Mouse (Mus musculus) layer of hippocampus, adult 9-10 months (tissue): Measurements from ENCODE around the gene Slc22a16.

Experiments
- DNase-seq: peaks from one replicate; pipeline ENCODE4 v3.0.0; 2022; ENCODE audit warnings: low spot score

The Slc22a16 gene

DNA sequence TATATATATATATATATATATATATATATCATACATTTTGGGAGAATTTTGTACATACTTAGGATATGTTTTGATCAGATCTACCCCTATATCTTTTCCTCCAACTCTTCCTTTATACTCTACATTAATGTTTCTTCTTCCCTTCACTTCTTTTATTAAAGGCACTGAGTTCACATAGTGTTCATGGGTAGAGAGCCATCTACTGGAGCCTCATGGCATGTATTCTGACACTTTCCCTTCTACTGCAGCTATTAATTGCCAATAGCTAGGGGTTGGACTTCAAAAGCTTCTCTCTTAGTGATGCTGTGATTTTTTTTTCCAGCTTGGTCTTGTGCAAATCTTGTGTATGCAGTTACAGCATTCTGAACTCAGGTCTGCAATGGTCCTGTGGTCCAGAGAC lies 47.8 kb downstream of the Slc22a16 start:
- no peak for DNase-seq

DNA sequence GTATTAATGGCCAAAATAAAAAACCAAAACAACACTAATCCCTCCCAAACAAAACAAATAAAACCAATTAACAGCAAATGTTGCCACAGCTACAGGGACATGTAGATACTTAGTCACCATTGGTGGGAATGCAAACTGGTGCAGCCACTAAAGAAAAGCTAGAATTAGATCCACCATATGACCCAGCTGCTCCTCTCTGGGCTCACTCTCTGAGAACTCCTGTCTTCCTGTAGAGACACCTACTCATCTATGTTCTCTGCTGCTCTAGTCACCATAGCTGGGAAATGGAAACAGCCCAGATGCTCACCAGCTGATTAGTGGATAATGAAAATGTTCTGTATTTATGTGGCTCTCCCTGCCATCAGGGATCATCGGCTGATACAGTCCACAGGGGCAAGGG lies 49.6 kb downstream of the Slc22a16 start:
- DNase-seq = no peak

DNA sequence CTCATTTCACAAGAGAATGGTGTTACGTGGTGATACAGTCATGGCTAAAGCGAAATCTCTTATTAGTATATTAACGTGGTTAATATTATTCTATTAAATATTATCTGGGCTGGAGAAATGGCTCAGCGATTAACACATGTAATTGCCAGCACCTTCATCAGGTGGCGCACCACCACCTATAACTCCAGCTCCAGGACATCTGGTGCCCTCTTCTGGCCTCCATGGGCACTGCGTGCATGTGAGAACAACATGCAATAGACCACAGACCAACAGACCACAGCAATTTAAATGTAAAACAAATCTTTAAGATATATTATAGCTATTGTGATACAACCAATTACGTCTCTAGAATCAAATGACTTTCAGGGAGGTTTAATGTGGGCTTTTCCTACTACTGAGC lies 59.0 kb downstream of the Slc22a16 start:
- no peak for DNase-seq

DNA sequence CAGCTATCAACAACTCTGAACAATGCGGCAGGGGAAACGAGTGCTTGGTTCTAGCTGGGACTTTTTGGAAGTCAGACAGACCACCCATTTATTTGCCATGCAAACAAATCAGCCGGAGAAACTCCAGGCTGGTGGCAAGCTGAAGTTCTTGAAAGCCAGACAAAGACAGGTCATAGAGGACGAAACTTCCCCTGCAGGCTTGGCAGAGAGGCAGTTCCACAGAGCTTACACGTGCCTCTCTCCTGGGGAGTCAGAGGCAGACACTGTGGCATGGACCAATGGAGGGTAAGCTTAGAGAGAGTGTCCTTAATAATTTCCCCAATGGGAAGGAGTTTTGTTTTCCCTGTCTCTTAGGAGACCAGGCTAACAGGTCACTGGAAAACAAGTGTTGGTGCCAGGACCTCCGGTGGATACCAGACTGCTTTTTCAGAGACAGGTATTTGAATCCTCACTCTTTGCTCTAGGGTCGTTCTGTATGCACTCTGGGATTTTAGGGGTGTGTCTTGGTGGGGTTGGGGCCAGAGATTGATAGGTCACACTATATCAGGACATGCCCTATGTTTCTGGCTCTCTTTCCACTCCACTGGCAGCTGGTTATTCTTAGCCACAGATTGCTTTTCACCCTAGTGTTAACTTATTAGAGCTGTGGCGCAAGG lies 59.6 kb downstream of the Slc22a16 start, which contains the start of gene Ddo:
Ddo (plus strand) TSS at position 356 of the 656 bp plus-strand sequence.
- no peak for DNase-seq

DNA sequence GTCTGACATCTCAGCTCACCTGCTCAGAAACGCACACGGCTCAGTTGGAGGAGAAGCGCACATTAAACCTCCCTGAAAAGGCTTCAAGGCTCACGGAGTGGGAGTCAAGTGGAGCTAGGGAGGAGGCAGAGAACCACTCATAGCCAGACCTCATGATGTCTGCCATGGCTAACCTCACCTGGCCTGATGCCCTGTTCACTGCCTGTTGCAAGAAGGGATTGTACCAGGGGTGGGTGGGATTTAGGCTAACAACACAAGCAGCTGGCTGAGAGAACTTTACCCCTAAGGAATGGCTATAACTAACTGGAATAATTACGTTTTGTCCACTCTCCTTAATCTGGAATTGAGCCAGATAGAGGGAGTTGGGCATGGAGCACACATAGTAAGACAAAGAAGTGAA lies 60.3 kb downstream of the Slc22a16 start:
- DNase-seq = no peak

DNA sequence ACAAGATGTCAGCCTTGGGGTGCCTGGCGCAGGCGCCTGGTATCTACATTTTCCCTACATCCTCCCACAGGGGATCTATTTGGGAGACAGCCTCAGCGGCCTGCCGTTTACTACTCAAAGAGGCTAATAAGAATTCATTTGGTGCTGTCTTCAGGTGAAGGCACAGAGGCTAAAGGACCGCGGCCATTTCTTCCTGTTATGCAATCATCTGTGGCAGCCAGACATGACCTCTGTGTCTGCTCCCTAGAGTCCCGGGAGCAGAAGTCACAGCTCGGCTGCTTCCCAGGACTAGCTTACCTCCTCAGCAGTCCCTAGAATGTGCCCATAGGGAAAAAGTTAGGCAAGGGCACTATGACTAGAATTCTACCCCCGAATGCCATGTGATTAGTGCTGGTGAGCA lies 60.8 kb downstream of the Slc22a16 start:
- no peak for DNase-seq

DNA sequence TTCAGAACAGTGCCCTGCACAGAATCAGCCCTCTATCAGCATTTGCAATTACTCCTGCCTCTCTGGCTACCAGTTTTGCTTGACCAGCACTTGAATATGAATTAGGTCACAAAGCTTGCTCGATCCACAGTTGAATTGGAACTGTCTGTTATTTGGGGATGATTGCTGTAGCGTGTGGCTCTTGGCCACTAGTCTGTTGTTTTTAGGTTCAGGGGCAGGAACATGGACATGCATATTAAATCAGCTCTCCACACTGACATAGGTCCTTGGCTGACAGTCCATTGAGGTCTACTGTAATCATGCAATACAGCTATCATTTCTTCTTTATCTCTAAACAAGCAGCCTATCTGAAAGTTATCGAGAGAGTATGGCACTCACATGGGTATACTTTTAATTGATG lies 62.0 kb downstream of the Slc22a16 start:
- DNase-seq = no peak

DNA sequence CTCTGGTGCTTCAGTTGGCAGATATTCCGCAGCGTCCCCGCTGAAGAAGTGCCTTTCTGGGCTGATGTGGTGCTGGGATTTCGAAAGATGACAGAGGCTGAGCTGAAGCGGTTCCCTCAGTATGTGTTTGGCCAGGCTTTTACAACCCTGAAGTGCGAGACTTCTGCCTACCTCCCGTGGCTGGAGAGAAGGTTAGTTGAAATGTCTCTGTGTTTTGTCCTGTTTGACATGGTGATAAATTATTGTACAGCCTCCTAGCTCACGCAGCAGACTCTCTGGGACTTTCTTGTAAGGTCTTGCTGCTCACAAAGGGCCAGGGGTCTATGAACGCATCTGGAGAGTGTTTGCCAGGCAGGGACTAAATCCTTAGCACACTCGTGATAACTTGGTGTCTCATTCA lies 67.2 kb downstream of the Slc22a16 start:
- DNase-seq = no peak

DNA sequence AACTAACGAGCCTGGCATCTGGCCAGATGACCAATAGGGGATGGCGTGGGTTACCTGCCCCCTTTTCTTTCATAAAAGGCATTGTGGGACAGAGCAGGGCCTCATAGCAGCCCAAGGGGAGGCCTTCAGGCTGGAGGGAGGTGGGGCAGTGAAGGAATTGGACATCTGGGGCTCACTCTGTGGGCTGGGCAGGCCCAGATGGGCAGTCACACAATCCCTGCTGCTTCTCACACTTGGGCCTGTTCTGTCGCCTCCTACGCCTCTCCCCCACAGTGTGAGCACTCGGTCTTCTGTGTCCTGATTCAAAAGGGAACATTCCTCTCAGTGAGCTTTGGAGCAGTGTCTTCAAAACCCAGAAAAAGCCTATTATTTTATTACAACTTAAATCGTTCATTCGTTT lies 68.1 kb downstream of the Slc22a16 start:
- peak; percentile 74 for DNase-seq

DNA sequence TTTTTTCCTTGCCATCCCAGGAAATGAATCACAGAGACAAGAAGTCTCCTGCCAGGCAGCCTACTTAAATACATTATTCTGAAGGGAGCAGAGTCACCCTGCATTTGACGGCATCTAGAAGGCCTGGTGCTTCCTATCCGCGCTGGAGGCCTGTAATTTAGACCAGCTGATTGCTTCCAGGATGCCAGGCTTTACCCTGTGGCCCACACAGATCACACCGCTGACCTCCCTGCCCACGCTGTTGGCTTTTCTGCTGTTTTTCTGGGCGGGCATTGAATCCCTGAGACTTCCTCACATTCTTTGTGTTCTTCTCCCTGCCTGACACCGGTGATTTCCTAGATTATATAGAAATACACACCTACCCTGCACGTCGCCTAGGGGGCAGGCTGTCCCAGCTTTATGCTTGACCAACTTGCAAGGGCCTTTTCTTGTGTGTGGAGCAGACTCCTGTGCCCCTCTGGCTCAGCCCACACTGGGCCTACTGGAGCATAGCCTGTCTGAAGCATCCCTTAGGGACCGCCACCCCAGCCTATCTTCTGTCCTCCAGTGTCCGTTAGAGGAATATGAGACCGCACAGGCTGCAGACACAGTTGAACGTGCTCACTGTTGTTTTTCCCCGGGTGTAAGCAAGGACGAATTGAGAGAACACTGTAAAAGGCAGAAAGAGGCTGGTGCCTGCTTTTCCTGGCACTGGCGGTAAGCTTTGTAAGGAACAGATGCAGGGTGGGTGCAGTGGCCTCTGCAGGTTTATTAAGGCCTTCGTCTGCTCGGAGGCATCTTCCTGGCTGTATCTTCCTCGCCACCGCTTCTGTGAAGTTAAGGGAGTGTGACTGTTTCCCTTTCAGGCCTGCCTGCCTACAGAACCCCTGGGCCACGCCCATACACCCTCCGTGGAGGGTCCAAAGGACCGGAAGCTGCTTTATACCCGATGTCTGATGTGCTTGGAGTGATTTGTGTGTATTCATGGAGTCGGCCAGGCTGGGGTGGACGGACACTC lies 69.0 kb downstream of the Slc22a16 start:
- no peak for DNase-seq

DNA sequence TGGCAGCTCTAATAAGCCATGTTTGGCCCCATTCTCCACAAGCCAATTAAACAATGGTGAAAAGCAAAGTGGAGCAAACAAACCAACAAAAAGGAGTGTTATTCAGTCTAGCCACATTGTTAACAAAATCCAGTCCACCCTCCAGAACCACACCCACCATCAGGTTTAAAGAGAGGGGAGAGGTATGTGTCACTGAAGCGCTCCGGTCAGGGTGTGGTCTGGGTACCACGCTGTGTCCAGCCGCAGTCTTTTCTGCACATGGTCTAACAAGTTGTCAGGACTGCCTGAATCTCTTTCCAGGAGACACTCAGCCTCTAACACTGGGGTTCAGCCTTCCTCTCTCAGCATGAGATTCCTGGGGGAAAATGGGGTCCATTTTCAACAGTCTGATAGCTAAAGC lies 70.3 kb downstream of the Slc22a16 start:
- DNase-seq = no peak

DNA sequence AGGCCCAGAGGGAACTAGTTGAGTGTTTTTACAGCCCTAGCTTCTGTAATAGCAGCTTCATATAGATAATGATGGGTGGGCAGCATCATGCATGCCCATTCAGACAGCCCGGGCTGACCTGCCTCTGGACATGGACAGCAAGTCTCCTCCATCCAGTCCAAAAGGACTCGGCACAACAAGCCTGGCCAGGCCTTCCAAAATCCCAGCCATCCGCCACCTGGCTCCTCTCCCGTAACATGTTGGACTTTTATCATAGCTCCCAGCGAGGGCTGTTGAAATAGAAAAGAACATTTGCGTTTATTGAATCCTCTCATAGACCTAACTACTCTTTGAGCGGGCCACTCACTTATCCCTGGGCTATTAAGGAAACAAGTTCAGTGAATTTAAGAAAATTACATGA lies 71.8 kb downstream of the Slc22a16 start:
- no peak for DNase-seq

DNA sequence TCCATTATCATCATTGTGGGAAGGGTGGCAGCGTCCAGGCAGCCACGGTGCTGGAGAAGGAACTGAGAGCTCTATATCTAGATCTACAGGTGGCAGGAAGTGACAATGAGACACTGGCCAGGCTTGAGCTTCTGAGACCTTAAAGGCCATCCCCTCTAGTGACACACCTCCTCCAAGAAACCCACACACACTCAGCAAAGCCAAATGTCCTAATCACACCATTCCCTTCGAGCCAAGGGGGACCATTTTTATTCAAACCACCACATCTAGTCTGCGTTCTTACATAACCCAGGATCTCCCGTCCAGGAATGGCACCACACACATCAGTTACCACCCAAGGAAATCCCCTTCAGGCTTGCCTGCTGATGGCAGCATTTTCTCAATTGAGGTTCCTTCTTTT lies 73.0 kb downstream of the Slc22a16 start:
- DNase-seq = no peak

DNA sequence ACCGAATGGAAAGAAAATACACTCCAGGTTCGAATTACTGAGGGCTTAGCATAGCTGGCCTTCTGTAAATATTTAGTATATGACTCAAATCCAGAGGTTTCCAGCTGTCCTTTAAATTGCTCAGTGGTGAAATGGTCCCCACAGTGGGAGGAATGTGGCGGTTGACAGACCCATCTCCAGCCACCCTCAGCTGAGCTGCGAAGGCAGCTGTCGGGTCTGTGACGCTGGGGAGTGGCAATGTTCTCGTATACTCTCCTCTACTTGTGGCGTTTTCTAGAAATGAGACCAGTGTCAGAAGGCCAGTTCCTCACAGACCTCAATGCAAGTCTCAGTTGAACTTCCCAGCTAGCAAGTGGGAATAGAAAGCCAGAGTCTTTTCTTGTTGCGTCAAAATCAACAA lies 74.3 kb downstream of the Slc22a16 start:
- no peak for DNase-seq

DNA sequence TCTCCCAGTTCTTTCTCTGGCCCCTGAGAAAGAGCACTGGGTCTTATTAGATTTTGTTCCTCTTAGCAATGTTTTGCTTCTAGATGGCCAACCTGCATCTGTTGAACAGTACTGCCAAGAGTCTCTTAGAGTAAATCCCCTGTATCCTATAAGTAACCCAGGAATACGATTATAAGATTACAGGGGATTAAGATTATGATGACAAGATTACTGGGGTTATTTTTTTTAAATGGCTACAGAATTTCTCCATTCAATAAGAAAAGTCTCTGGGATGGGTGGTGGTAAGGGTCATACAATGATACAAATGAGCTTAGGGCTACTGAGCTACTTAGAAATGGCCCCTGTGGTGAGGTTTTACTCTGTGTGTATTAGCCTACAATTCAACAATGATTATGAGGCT lies 75.2 kb downstream of the Slc22a16 start:
- no peak for DNase-seq

DNA sequence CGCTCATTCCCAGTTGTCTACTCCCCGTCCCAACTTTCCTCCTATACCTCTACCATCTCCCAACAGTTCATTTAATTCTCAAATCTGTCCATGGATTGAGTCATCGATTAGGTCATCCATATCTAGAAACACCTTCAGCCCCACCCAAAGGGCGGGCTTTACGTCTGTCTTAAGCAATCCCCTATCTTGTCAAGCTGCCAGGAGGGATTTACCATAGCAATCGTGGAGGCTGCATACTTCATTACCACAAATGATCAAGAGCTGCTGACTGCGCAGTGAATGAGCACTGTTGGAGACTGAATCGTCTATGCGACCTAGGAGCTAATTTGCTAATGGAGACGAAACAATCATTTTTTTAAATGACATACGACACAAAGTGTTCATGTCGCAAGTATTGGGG lies 78.6 kb downstream of the Slc22a16 start:
- DNase-seq = no peak

DNA sequence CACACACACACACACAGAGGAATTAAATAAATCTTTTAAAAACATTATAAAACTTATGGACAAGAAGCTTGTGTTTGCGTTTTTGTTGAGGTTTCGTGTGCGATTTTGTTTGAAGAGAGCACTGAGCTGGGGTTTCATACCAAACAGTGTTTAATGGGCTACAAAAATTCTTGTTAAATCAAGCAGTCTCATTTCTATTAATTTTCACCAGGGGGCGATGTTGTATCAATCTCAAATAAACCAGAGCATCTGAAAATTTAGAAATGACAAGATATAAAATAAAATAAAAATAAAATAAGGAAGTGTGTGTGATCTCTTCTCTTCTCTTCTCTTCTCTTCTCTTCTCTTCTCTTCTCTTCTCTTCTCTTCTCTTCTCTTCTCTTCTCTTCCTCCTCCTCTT lies 79.5 kb downstream of the Slc22a16 start:
- no peak for DNase-seq

DNA sequence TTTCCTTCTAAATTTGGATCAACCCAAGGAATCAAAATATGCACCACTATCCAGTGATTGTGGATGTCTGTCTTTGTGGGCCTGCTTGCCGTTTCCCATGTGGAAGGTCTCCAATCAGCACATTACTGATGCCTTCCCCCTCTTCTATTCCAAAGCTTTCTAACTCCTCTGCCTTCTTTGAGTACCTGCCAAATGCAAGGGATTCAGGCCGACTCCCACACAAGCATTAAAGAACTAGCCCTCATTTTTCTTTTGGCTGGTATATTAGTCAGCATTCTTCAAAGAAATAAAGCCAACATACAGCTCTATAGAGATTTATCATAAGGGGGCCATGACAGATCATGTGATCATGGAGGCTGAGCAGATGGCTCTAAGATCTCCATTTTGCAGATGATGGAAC lies 81.5 kb downstream of the Slc22a16 start:
- DNase-seq = no peak
